Mouse (Mus musculus) E14TG2a.4 (cell line): ENCODE data around the gene Cfap97d1.

ENCODE experiments used
- CTCF ChIP-seq: conservative IDR thresholded peaks from 2 replicates; pipeline ENCODE4 v1.5.1; 2014; ENCODE audit warnings: low read length
- NANOG ChIP-seq: IDR thresholded peaks from 2 replicates; pipeline ENCODE4 v1.6.1; 2014; ENCODE audit warnings: borderline replicate concordance, low read length, mixed read lengths
- POU5F1 ChIP-seq: IDR thresholded peaks from 2 replicates; pipeline ENCODE4 v1.6.1; 2014; ENCODE audit warnings: low read length, borderline replicate concordance

DNA sequence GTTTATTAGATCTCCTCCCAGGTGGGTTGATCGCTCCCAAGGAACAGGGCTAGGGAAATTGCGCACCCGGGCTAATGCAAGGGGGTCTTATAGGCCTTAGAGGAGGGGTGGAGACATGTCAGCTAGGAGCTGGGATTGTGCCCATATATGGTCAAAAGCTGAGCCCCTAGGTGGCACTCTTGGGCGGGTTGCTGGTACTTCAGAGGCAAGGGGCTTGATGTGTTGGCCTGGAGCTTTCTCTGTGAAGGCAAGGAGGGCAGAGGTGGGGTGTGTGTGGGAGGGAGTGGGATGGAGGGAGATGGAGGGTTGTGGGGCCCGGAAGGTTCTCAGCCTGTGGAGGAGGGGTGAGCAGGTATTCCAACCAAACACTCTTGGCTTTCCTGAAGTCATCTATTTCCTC is 37.6 kb upstream of the Cfap97d1 start:
- 0 out of 2 replicates have a peak, but pooled peaks have one; percentile 5 for TF ChIP-seq CTCF
- no peak for TF ChIP-seq POU5F1
- no peak for TF ChIP-seq NANOG
